Mouse (Mus musculus) embryonic facial prominence, embryonic 10.5 days (tissue): ENCODE measurements around the gene Pex11g. TPM values are rescaled to one million over a fixed set of nuclear protein-coding genes. Genes with fewer than 3 reads are reported as not detected.

Experiments used
- DNase-seq: peaks from one replicate; pipeline ENCODE4 v3.0.0-alpha.2; 2017; ENCODE audit warnings: low spot score
- H3K27ac ChIP-seq: fragments of 300-500 bp; sonication (generic); replicated peaks from 2 replicates; pipeline ENCODE4 v1.5.1; 2016; ENCODE audit warnings: mild to moderate bottlenecking
- H3K27me3 ChIP-seq: fragments of 300-500 bp; sonication (generic); replicated peaks from 2 replicates; pipeline ENCODE4 v1.6.1; 2016; ENCODE audit warnings: low read depth, mild to moderate bottlenecking; ENCODE audit not compliant: poor library complexity, severe bottlenecking
- H3K36me3 ChIP-seq: fragments of 300-500 bp; sonication (generic); replicated peaks from 2 replicates; pipeline ENCODE4 v1.6.1; 2016; ENCODE audit warnings: mild to moderate bottlenecking, moderate library complexity
- H3K4me1 ChIP-seq: fragments of 300-500 bp; sonication (generic); 2 replicates; pipeline ENCODE4 v1.6.1; 2016
- H3K4me3 ChIP-seq: fragments of 300-500 bp; sonication (generic); 2 replicates; pipeline ENCODE4 v1.5.1; 2016; ENCODE audit warnings: mild to moderate bottlenecking, moderate library complexity
- H3K9me3 ChIP-seq: fragments of 300-500 bp; sonication (generic); 2 replicates; pipeline ENCODE4 v1.6.1; 2016; ENCODE audit warnings: mild to moderate bottlenecking
- WGBS: fragments of 180-500 bp; shearing (Covaris S2); methylation state at CpG from one replicate; pipeline ENCODE4 v1.1.7; 2016; 5-methylcytosine and 5-hydroxymethylcytosine counted together
- polyA plus RNA-seq: library from polyadenylated mRNA; unstranded; fragments of >200 nt; fragmentation: Nextera tagmentation; extraction: Ambion mirVana; gene quantifications from 2 replicates; pipeline ENCODE4 v1.2.1, GENCODE M21; 2016

Gene Pex11g
- polyA plus RNA-seq, 1 experiment from 2014 or later, result 4.8 TPM

- WGBS, result 89% methylated on average over 5 of the region's 5 CpGs
- H3K36me3 ChIP-seq, result peaks cover 7% of the 10 kb centered on the region; the same call in 1 of the 2 replicates
- H3K9me3 ChIP-seq, result no peaks in the 10 kb centered on the region
- H3K4me1 ChIP-seq, result peaks cover 22% of the 10 kb centered on the region
- no peak overlapping the region for H3K4me3 ChIP-seq
- H3K27ac ChIP-seq, result no peak overlapping the region
- no peaks in the 10 kb centered on the region for H3K27me3 ChIP-seq
- DNase-seq, result no peak
Observed at GRCm38 (mm10) chr8:3421507-3421906, 46.0 kb downstream of the Pex11g start.

DNA sequence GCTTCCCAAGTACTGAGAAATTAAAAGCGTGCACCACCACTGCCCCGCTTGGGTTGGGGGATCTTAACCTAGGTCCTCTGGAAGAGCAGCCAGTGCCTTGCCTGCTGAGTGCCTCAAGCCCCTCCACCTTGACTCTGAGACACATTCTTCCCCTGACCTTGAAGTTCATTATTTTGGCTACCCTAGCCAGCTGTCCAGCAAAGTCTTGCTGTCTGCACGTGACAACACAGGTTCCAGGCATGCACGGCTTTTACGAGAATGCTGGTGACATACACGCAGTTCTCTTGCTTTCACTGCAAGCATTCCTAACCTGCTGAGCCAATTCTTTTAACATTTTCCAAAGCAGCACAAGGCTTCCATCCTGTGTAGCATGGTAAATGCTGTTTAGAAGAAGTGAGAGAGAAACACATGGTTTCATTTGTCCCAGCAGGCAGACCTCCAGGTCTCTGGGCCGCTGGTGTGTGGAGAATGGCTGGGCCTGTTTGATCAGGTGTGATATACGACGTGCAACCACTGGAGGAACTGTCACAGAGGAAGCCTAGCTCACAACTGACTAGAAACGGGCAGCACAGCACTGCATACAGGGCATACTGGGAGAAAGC is 47.3 kb downstream of the Pex11g start:
- H3K9me3 ChIP-seq, result no peaks in the 10 kb centered on the region
- no peak overlapping the region for H3K27ac ChIP-seq
- no peak overlapping the region for H3K4me3 ChIP-seq
- whole genome bisulfite sequencing, result 84% methylated on average over 10 of the region's 10 CpGs
- DNase-seq, result no peak
- peaks cover 7% of the 10 kb centered on the region; the same call in 1 of the 2 replicates for H3K36me3 ChIP-seq
- peaks cover 32% of the 10 kb centered on the region for H3K4me1 ChIP-seq
- no peaks in the 10 kb centered on the region for H3K27me3 ChIP-seq

DNA sequence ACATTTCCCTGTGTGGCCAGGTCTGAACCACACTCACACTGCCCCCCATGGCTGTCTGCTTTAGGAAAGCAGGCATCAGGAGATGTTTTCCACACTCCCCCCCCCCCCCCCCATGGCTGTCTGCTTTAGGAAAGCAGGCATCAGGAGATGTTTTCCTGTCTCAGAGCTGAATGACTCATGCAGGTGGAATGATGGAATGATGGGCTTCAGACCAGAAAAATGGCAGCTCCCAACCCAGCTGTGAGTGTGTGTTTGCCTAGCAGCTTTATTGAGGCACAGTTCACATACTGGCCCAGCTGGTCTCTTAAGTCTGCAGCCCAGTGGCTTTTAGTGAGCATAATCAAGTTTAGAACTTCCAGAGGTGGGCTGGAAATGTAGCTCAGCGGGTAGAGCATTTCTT is 49.4 kb downstream of the Pex11g start:
- H3K27me3 ChIP-seq, result no peaks in the 10 kb centered on the region
- peak overlapping the region; percentile 63; the same call in 1 of the 2 replicates for H3K27ac ChIP-seq
- DNase-seq, result peak; percentile 26
- no peak overlapping the region for H3K4me3 ChIP-seq
- H3K9me3 ChIP-seq, result no peaks in the 10 kb centered on the region
- peaks cover 39% of the 10 kb centered on the region for H3K4me1 ChIP-seq
- peaks cover 7% of the 10 kb centered on the region; the same call in 1 of the 2 replicates for H3K36me3 ChIP-seq
- WGBS, result 79% methylated on average over 1 of the region's 1 CpGs

GRCm38 (mm10) chr8:3417455-3417854 is 50.0 kb downstream of the Pex11g start:
- Histone ChIP-seq H3K27ac (peak overlapping the region; percentile 63), H3K27me3 (no peaks in the 10 kb centered on the region), H3K9me3 (no peaks in the 10 kb centered on the region), H3K4me3 (0 out of 2 replicates have a peak overlapping the region, but pooled peaks have one; percentile 1), H3K36me3 (peaks cover 7% of the 10 kb centered on the region; the same call in 1 of the 2 replicates), H3K4me1 (peaks cover 39% of the 10 kb centered on the region)
- WGBS, result 3% methylated on average over 8 of the region's 8 CpGs
- DNase-seq, result peak; percentile 60

GRCm38 (mm10) chr8:3416846-3417245 is 50.6 kb downstream of the Pex11g start:
- peak overlapping the region; percentile 63; the same call in 1 of the 2 replicates for H3K27ac ChIP-seq
- WGBS, result 23% methylated on average over 4 of the region's 4 CpGs
- peaks cover 7% of the 10 kb centered on the region; the same call in 1 of the 2 replicates for H3K36me3 ChIP-seq
- H3K9me3 ChIP-seq, result no peaks in the 10 kb centered on the region
- DNase-seq, result no peak
- H3K27me3 ChIP-seq, result no peaks in the 10 kb centered on the region
- H3K4me3 ChIP-seq, result no peak overlapping the region
- peaks cover 39% of the 10 kb centered on the region for H3K4me1 ChIP-seq

- Histone ChIP-seq H3K36me3 (peaks cover 7% of the 10 kb centered on the region; the same call in 1 of the 2 replicates), H3K27me3 (no peaks in the 10 kb centered on the region), H3K4me1 (peaks cover 39% of the 10 kb centered on the region), H3K27ac (no peak overlapping the region), H3K4me3 (no peak overlapping the region), H3K9me3 (no peaks in the 10 kb centered on the region)
- DNase-seq, result no peak
- WGBS, result 87% methylated on average over 6 of the region's 6 CpGs
Observed at GRCm38 (mm10) chr8:3415661-3416060, 51.8 kb downstream of the Pex11g start.

- Histone ChIP-seq H3K36me3 (peaks cover 3% of the 10 kb centered on the region; the same call in 1 of the 2 replicates), H3K4me1 (peaks cover 39% of the 10 kb centered on the region), H3K4me3 (no peak overlapping the region), H3K27me3 (no peaks in the 10 kb centered on the region), H3K9me3 (no peaks in the 10 kb centered on the region), H3K27ac (no peak overlapping the region)
- 64% methylated on average over 4 of the region's 4 CpGs for WGBS
- no peak for DNase-seq
Observed at GRCm38 (mm10) chr8:3415259-3415658, 52.2 kb downstream of the Pex11g start.

- no peak overlapping the region for H3K4me3 ChIP-seq
- H3K27ac ChIP-seq, result no peak overlapping the region
- peaks cover 39% of the 10 kb centered on the region for H3K4me1 ChIP-seq
- H3K9me3 ChIP-seq, result no peaks in the 10 kb centered on the region
- WGBS, result 58% methylated on average over 6 of the region's 6 CpGs
- DNase-seq, result no peak
- H3K36me3 ChIP-seq, result no peaks in the 10 kb centered on the region; the same call in 1 of the 2 replicates
- H3K27me3 ChIP-seq, result no peaks in the 10 kb centered on the region
Observed at GRCm38 (mm10) chr8:3414639-3415190, 52.8 kb downstream of the Pex11g start.

DNA sequence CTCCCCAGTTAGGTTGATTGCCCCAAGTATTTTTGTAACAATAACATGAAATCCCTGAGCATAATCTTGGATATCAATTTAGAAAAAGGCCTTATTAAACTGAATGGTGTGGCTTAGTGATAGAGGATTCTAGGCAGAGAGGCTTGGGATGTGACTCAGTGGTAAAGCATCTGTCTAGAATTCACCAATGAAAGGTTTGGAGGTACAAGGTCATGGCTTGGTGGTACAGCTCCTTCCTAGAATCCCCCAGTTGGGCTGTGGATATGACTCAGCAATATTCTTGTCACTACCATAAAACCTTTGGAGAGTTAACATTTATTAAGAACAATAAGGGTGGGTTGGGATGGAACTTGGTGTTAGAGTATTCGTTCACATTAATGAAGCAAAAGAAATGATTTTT is 54.7 kb downstream of the Pex11g start:
- peaks cover 34% of the 10 kb centered on the region for H3K4me1 ChIP-seq
- H3K4me3 ChIP-seq, result no peak overlapping the region
- no peak overlapping the region for H3K27ac ChIP-seq
- WGBS, result 91% methylated on average over 1 of the region's 1 CpGs
- no peaks in the 10 kb centered on the region for H3K27me3 ChIP-seq
- no peaks in the 10 kb centered on the region; the same call in 1 of the 2 replicates for H3K36me3 ChIP-seq
- H3K9me3 ChIP-seq, result no peaks in the 10 kb centered on the region
- DNase-seq, result no peak

DNA sequence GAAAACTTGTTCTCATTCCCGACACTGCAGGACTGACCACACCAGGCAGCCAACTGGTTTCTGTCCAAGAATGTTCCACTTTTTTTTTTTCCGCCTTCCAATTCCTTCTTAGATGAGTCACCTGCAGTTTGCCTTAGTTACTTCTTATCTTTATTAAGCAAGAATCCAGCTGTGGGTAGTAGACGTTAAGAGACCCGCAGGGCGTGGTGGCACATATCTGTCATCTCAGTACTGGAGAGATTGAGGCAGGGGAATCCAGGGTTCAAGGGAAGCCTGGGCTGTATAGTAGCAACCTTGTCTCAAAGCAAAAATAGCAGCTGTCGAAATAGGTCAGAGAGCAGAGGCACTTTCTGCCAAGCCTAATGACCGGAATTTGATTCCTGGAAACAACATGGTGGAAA is 55.6 kb downstream of the Pex11g start:
- 90% methylated on average over 7 of the region's 7 CpGs for WGBS
- no peaks in the 10 kb centered on the region for H3K9me3 ChIP-seq
- H3K36me3 ChIP-seq, result no peaks in the 10 kb centered on the region; the same call in 1 of the 2 replicates
- DNase-seq, result no peak
- no peak overlapping the region for H3K4me3 ChIP-seq
- H3K27ac ChIP-seq, result no peak overlapping the region
- peaks cover 25% of the 10 kb centered on the region for H3K4me1 ChIP-seq
- no peaks in the 10 kb centered on the region for H3K27me3 ChIP-seq

DNA sequence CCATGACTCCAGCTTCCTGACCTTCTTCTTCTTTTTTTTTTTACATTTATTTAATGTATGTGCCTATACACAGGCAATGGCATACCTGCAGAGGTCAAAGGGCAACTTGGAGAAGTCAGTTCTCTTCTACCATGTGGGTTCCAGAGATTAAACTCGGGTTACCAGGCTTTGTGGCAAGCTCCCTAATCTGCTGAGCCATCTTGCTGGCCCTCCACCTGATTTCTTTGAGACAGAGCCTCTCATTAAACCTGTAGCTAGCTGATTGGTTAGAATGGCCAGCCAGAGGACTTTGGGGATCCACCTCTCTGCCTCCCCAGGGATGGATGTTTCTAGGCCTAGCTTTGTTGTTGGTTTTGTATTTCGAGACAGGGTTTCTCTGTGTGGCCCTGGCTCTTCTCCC is 56.4 kb downstream of the Pex11g start:
- H3K27me3 ChIP-seq, result no peaks in the 10 kb centered on the region
- no peak for DNase-seq
- no peak overlapping the region for H3K4me3 ChIP-seq
- H3K27ac ChIP-seq, result no peak overlapping the region
- 77% methylated on average over 2 of the region's 2 CpGs for WGBS
- peaks cover 5% of the 10 kb centered on the region for H3K36me3 ChIP-seq
- H3K4me1 ChIP-seq, result peaks cover 17% of the 10 kb centered on the region
- H3K9me3 ChIP-seq, result no peaks in the 10 kb centered on the region

- Histone ChIP-seq H3K36me3 (peaks cover 13% of the 10 kb centered on the region), H3K27ac (no peak overlapping the region), H3K9me3 (no peaks in the 10 kb centered on the region), H3K4me3 (no peak overlapping the region), H3K27me3 (no peaks in the 10 kb centered on the region), H3K4me1 (peaks cover 4% of the 10 kb centered on the region; the same call in 1 of the 2 replicates)
- no peak for DNase-seq
- 86% methylated on average over 3 of the region's 3 CpGs for WGBS
Observed at GRCm38 (mm10) chr8:3407417-3407816, 60.1 kb downstream of the Pex11g start.
